Mouse (Mus musculus) forebrain, embryonic 11.5 days (tissue): ENCODE measurements around the gene Hnrnpll. TPM values are rescaled to one million over a fixed set of nuclear protein-coding genes. Genes with fewer than 3 reads are reported as not detected.
"Not testable (repeated sequence)": the region's sequence is repeated elsewhere in the genome, so short reads cannot be mapped to it uniquely, and the experiment has no call there.

Experiments used
- ATAC-seq: fragments of 200-750 bp; cut with Nextera tagmentation; replicated peaks from 2 replicates; pipeline ENCODE4 v1.8.0; 2017; ENCODE audit warnings: moderate TSS enrichment; ENCODE audit not compliant: low FRiP score
- DNase-seq: peaks from one replicate; pipeline ENCODE4 v3.0.0-alpha.2; 2017; ENCODE audit warnings: low spot score
- H3K27ac ChIP-seq: fragments of 300-500 bp; sonication (generic); 2 replicates; pipeline ENCODE4 v1.5.1; 2014; ENCODE audit warnings: low read depth, low read length
- H3K27me3 ChIP-seq: fragments of 300-500 bp; sonication (generic); 2 replicates; pipeline ENCODE4 v1.6.1; 2014; ENCODE audit warnings: mild to moderate bottlenecking, low read length, mixed read lengths; ENCODE audit not compliant: control insufficient read depth, insufficient read depth
- H3K36me3 ChIP-seq: fragments of 300-500 bp; sonication (generic); 2 replicates; pipeline ENCODE4 v1.6.1; 2014; ENCODE audit warnings: mild to moderate bottlenecking, low read length, moderate library complexity, mixed read lengths; ENCODE audit not compliant: control insufficient read depth, insufficient read depth
- H3K4me1 ChIP-seq: fragments of 300-500 bp; sonication (generic); replicated peaks from 2 replicates; pipeline ENCODE4 v1.6.1; 2014; ENCODE audit warnings: low read length, mixed read lengths; ENCODE audit not compliant: control insufficient read depth, insufficient read depth
- H3K4me2 ChIP-seq: fragments of 300-500 bp; sonication (generic); 2 replicates; pipeline ENCODE4 v1.6.1; 2014; ENCODE audit warnings: low read depth, mild to moderate bottlenecking, low read length, moderate library complexity, mixed read lengths; ENCODE audit not compliant: severe bottlenecking
- H3K4me3 ChIP-seq: fragments of 300-500 bp; sonication (generic); 2 replicates; pipeline ENCODE4 v1.5.1; 2014; ENCODE audit warnings: low read depth, low read length
- H3K9ac ChIP-seq: fragments of 300-500 bp; sonication (generic); 2 replicates; pipeline ENCODE4 v1.6.1; 2014; ENCODE audit warnings: low read length
- H3K9me3 ChIP-seq: fragments of 300-500 bp; sonication (generic); 2 replicates; pipeline ENCODE4 v1.6.1; 2016; ENCODE audit warnings: low read length, mixed read lengths; ENCODE audit not compliant: control insufficient read depth
- WGBS: fragments of 180-500 bp; shearing (Covaris S2); extraction: QIAGEN DNeasy Blood & Tissue Kit; methylation state at CpG from one replicate; pipeline ENCODE4 v1.1.7; 2014; 5-methylcytosine and 5-hydroxymethylcytosine counted together
- polyA plus RNA-seq: library from polyadenylated mRNA; unstranded; fragments of >200 nt; fragmentation: Nextera tagmentation; extraction: Ambion mirVana; gene quantifications from 2 replicates; pipeline ENCODE4 v1.2.1, GENCODE M21; 2014

Hnrnpll gene
- polyA plus RNA-seq, 1 experiment from 2014 or later: 127 TPM

GRCm38 (mm10) chr17:80018239-80018975 lies 43.7 kb downstream of the Hnrnpll start:
- no peak overlapping the region for H3K4me2 ChIP-seq
- no peaks in the 10 kb centered on the region for H3K9me3 ChIP-seq
- H3K27me3 ChIP-seq: no peaks in the 10 kb centered on the region
- H3K4me1 ChIP-seq: 0 out of 2 replicates have a peak, but pooled peaks cover 2% of the 10 kb centered on the region
- H3K36me3 ChIP-seq: no peaks in the 10 kb centered on the region
- H3K27ac ChIP-seq: no peak overlapping the region
- H3K4me3 ChIP-seq: no peak overlapping the region
- DNase-seq: no peak
- H3K9ac ChIP-seq: no peak overlapping the region
- ATAC-seq: no peak
- WGBS: 67% methylated on average over 12 of the region's 12 CpGs

GRCm38 (mm10) chr17:80017389-80017788 lies 44.7 kb downstream of the Hnrnpll start:
- H3K4me1 ChIP-seq: 0 out of 2 replicates have a peak, but pooled peaks cover 2% of the 10 kb centered on the region
- no peak overlapping the region for H3K27ac ChIP-seq
- H3K9me3 ChIP-seq: no peaks in the 10 kb centered on the region
- no peaks in the 10 kb centered on the region for H3K27me3 ChIP-seq
- H3K4me2 ChIP-seq: no peak overlapping the region
- 51% methylated on average over 12 of the region's 12 CpGs for WGBS
- H3K9ac ChIP-seq: no peak overlapping the region
- ATAC-seq (no peak), DNase-seq (peak; percentile 65)
- no peaks in the 10 kb centered on the region for H3K36me3 ChIP-seq
- H3K4me3 ChIP-seq: no peak overlapping the region

DNA sequence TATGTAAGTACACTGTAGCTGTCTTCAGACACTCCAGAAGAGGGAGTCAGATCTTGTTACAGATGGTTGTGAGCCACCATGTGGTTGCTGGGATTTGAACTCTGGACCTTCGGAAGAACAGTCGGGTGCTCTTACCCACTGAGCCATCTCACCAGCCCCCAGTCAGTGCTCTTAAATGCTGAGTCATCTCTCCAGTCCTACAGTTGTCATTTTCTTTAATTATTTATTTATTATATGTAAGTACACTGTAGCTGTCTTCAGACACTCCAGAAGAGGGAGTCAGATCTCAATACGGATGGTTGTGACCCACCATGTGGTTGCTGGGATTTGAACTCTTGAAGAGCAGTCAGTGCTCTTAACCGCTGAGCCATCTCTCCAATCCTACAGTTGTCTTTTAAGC lies 45.7 kb downstream of the Hnrnpll start:
- H3K36me3 ChIP-seq, H3K9me3 ChIP-seq, H3K4me3 ChIP-seq, H3K4me1 ChIP-seq, H3K4me2 ChIP-seq, H3K27me3 ChIP-seq, H3K9ac ChIP-seq, H3K27ac ChIP-seq, ATAC-seq, DNase-seq: not testable (repeated sequence)
- WGBS: 95% methylated on average over 4 of the region's 4 CpGs

GRCm38 (mm10) chr17:80014361-80014809 lies 47.7 kb downstream of the Hnrnpll start:
- H3K27ac ChIP-seq: no peak overlapping the region
- H3K27me3 ChIP-seq: no peaks in the 10 kb centered on the region
- H3K4me1 ChIP-seq: 0 out of 2 replicates have a peak, but pooled peaks cover 3% of the 10 kb centered on the region
- no peak overlapping the region for H3K4me3 ChIP-seq
- DNase-seq (no peak), ATAC-seq (no peak)
- no peak overlapping the region for H3K4me2 ChIP-seq
- no peaks in the 10 kb centered on the region for H3K9me3 ChIP-seq
- WGBS: 85% methylated on average over 8 of the region's 8 CpGs
- H3K9ac ChIP-seq: no peak overlapping the region
- no peaks in the 10 kb centered on the region for H3K36me3 ChIP-seq

DNA sequence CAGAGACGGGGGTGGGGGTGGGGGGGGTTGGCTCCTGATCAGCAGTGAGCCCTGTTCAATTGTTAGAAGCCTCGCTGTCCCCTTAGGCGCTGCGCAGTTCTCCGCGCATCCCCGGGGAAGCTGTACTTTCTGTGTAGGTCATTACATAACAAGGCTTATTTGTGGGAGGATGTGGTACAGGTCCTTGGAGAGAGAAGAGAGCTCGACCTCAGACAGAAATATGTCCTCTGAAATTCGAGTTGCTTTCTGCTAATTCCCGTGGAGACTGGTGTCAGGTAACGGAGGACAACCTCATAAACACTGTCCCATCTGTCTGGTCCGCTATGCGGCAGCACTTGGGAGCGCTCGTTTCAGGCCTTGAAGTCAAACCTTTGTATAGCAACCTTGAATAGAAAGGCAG lies 52.2 kb downstream of the Hnrnpll start:
- DNase-seq: peak; percentile 49
- 37% methylated on average over 15 of the region's 15 CpGs for whole genome bisulfite sequencing
- no peaks in the 10 kb centered on the region for H3K36me3 ChIP-seq

GRCm38 (mm10) chr17:80008847-80009246 lies 53.3 kb downstream of the Hnrnpll start:
- Histone ChIP-seq H3K4me1 (0 out of 2 replicates have a peak, but pooled peaks cover 2% of the 10 kb centered on the region), H3K9me3 (no peaks in the 10 kb centered on the region), H3K36me3 (no peaks in the 10 kb centered on the region), H3K27me3 (no peaks in the 10 kb centered on the region), H3K4me3 (no peak overlapping the region), H3K27ac (no peak overlapping the region), H3K9ac (no peak overlapping the region), H3K4me2 (no peak overlapping the region)
- 45% methylated on average over 5 of the region's 5 CpGs for WGBS
- peak; percentile 54 for DNase-seq
- ATAC-seq: peak; percentile 40; the same call in 1 of the 2 replicates

More for the DNA sequence above, 52.2 kb downstream of the Hnrnpll start:
- Histone ChIP-seq H3K27ac (no peak overlapping the region), H3K4me3 (no peak overlapping the region), H3K9ac (no peak overlapping the region), H3K4me1 (0 out of 2 replicates have a peak, but pooled peaks cover 2% of the 10 kb centered on the region), H3K27me3 (no peaks in the 10 kb centered on the region), H3K9me3 (no peaks in the 10 kb centered on the region), H3K4me2 (no peak overlapping the region)
- ATAC-seq: no peak

DNA sequence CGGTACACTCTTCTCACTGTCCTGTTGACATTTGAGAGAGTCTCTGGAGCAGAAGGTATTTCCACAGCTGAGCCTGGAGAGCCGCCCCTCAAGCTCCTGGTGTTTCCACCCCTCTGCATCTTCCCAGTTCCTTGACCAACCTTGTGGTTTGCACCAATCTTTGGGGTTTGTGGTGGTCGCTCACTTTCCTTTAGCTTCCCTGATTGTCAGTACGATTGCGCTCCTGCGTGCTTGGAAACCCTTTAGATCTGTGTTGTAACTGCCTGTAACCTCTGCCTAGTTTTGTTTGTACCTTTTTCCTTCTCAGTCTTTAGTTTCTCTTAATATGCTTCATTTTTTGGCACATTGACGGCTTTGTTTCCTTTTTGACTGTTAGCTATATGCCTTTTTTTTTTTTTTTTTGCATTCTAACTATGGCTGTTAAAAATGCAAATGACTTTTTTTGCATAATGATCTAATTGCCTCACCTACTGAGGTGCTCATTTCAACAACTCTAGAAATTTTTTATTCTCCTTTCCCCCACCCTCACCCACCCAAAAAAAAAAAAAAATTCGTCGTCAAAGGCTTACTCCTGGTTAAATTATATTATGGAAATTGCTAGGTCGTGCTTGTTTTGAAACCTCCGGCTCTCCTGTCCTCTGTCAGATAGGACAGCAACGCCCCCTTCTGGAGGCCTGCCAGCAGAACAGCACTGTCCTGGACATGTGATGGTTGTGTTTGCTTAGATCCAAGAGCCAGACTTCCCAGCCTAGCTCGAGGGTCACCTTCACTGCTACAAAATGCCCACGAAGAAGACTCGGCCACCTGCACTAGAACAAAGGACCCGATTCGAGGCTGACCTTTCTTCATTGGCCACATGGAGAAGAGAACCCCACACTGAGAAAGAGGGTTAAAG lies 57.5 kb downstream of the Hnrnpll start:
- Histone ChIP-seq H3K27ac (no peak overlapping the region), H3K36me3 (no peaks in the 10 kb centered on the region), H3K4me1 (0 out of 2 replicates have a peak, but pooled peaks cover 2% of the 10 kb centered on the region), H3K27me3 (no peaks in the 10 kb centered on the region), H3K4me3 (no peak overlapping the region), H3K9ac (no peak overlapping the region), H3K9me3 (no peaks in the 10 kb centered on the region), H3K4me2 (no peak overlapping the region)
- ATAC-seq: peak; percentile 67; the same call in 1 of the 2 replicates
- WGBS: 53% methylated on average over 17 of the region's 17 CpGs
- peak; percentile 70 for DNase-seq

DNA sequence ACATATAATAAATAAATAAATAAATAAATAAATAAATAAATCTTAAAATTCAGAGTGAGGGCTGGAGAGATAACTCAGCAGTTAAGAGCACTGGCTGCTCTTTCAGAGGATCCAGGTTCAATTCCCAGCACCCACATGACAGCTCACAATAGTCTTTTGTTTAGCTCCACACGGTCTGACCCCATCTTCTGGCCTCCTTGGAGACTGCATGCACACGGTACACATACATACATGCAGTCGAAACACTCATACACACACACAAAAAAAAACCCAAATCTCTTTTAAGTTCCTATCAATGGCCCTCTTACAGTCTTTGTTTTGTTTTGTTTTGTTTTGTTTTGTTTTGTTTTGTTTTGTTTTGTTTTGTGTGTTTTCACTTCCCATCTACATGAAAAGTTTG lies 58.3 kb downstream of the Hnrnpll start:
- not testable (repeated sequence) for H3K4me3 ChIP-seq, H3K4me1 ChIP-seq, H3K27me3 ChIP-seq, H3K4me2 ChIP-seq, H3K36me3 ChIP-seq, ATAC-seq, DNase-seq, H3K27ac ChIP-seq, H3K9me3 ChIP-seq, H3K9ac ChIP-seq
- WGBS: 88% methylated on average over 3 of the region's 3 CpGs
